Mouse (Mus musculus): ENCODE measurements around the gene Pigm. TPM values are rescaled to one million over a fixed set of nuclear protein-coding genes. Genes with fewer than 3 reads are reported as not detected.

Gene Pigm
- polyA plus RNA-seq, 1 experiment = 19.9 TPM

DNA sequence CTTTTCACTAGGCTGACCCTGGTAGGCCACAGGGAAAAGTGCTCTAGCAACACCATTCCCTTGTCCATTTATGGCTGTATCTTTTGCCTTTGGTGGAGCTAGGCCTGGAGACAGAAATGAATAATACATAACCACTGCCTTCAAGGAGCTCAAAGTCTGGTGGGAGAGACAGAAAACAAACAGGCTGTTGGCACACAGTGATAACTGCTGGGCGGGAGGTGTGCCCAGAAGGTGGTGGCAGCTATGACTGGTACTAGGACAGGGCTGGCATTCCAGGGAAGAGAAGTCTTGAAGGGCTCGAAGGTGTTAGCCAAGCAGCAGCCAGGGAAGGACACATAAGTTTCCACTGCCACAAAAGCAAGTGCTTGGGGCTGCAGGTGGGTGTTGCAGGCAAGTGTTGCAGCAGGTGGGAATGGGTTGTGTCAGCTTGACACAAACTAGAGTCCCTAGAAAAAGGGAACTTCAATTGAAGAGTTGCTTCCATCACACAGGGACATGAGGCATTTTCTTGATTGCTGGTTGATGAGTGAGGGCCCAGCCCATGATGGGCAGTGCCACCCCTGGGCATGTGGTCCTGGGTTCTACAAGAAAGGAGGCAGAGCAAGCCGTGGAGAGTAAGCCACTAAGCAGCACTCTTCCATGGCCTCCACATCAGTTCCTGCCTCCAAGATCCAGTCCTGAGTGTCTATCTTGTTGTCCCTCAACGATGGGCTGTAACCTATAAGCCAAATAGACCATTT is 37.3 kb downstream of the Pigm start:
- H3K36me3 ChIP-seq (ENCODE audit: control insufficient read depth, insufficient read depth, low read length, poor library complexity, severe bottlenecking) = no peaks in the 10 kb centered on the region
- no peak for TF ChIP-seq POLR2A (IDR thresholded peaks at IDR 0.05; ENCODE audit: insufficient read depth, low read length)
- TF ChIP-seq CTCF (IDR thresholded peaks at IDR 0.05; ENCODE audit: low read depth, low read length) = no peak
- no peak for TF ChIP-seq EP300 (IDR thresholded peaks at IDR 0.05; ENCODE audit: insufficient read depth, low read depth, low read length)
- no peak overlapping the region for H3K4me3 ChIP-seq (ENCODE audit: low read depth, low read length)
- peaks cover 5% of the 10 kb centered on the region for H3K4me1 ChIP-seq (ENCODE audit: control insufficient read depth, insufficient read depth, low read length)
- no peaks in the 10 kb centered on the region for H3K9me3 ChIP-seq (replicated peaks; ENCODE audit: control insufficient read depth, insufficient read depth, low read length, poor library complexity, severe bottlenecking)
- no peak overlapping the region for H3K27ac ChIP-seq (ENCODE audit: insufficient read depth, low read length)
- H3K9ac ChIP-seq (ENCODE audit: low read depth, poor library complexity, severe bottlenecking) = no peak overlapping the region
- H3K27me3 ChIP-seq (ENCODE audit: control insufficient read depth, insufficient read depth, low read length, poor library complexity, severe bottlenecking) = no peaks in the 10 kb centered on the region

DNA sequence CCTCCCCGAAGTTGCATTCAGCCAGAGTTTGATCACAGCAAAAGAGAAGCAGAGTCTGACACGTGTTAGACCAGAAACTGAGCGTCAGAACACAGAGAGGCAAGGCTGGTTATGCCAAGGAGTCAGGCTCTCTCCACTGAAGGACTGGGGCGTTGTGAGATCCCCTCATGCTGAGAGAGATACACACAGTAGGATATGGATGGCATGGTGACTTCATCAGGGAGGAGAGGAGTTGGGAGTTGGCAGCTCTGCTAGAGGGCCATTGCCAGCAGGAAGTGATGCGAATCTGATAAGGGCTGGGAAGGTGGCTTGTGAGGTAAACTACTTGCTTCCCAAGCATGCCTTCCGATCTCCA is 37.9 kb downstream of the Pigm start:
- no peak overlapping the region for H3K27ac ChIP-seq (ENCODE audit: insufficient read depth, low read length)

DNA sequence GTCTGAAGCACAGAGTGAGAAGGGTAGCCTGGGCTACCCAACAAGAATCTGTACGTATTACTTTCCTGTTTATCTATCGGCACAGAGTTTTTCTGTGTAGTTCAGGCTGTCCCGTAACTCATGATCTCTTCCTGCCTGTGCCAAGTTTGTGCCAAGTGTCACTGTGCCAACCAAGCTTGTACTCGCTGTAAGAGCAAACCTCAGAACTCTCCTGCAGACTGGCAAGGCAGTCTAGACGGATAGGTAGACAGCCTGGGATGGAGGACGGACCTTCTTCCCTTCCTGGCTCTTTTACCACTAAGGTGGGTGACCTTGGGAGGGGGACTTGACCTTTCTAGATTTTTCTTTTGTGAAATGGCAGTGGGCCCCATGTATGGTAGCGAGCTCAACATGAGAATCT is 38.7 kb downstream of the Pigm start:
- Histone ChIP-seq H3K27ac (ENCODE audit: insufficient read depth, low read length) (no peak overlapping the region), H3K36me3 (ENCODE audit: control insufficient read depth, insufficient read depth, low read length, poor library complexity, severe bottlenecking) (no peaks in the 10 kb centered on the region)

More for the DNA sequence above, 37.9 kb downstream of the Pigm start:
- Histone ChIP-seq H3K9me3 (replicated peaks; ENCODE audit: control insufficient read depth, insufficient read depth, low read length, poor library complexity, severe bottlenecking) (no peaks in the 10 kb centered on the region), H3K36me3 (ENCODE audit: control insufficient read depth, insufficient read depth, low read length, poor library complexity, severe bottlenecking) (no peaks in the 10 kb centered on the region), H3K9ac (ENCODE audit: low read depth, poor library complexity, severe bottlenecking) (no peak overlapping the region), H3K27me3 (ENCODE audit: control insufficient read depth, insufficient read depth, low read length, poor library complexity, severe bottlenecking) (no peaks in the 10 kb centered on the region), H3K4me3 (ENCODE audit: low read depth, low read length) (no peak overlapping the region), H3K4me1 (ENCODE audit: control insufficient read depth, insufficient read depth, low read length) (peaks cover 6% of the 10 kb centered on the region)
- TF ChIP-seq CTCF (IDR thresholded peaks at IDR 0.05; ENCODE audit: low read depth, low read length) (no peak), POLR2A (IDR thresholded peaks at IDR 0.05; ENCODE audit: insufficient read depth, low read length) (no peak), EP300 (IDR thresholded peaks at IDR 0.05; ENCODE audit: insufficient read depth, low read depth, low read length) (no peak)

DNA sequence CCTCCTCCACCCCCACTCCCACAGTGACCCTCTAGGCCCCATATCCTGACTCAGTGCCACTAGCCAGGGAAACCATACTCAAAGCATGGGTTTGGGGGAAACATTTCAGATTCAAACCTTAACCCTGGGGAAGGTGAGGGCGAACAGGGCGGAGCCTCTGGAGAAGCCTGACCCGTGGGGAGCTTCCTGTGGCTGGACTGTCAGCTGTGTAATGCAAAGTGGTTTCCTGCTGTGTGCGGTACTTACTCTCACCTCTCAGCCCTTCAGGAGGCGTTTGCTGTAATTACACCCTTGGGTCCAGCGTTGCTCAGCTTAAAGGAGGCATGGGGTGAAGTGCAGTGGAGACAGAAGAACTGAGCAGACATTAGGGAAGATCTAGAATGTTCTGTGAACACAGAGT is 41.8 kb downstream of the Pigm start:
- Histone ChIP-seq H3K36me3 (ENCODE audit: control insufficient read depth, insufficient read depth, low read length, poor library complexity, severe bottlenecking) (no peaks in the 10 kb centered on the region), H3K9ac (ENCODE audit: low read depth, poor library complexity, severe bottlenecking) (no peak overlapping the region), H3K4me1 (ENCODE audit: control insufficient read depth, insufficient read depth, low read length) (peaks cover 6% of the 10 kb centered on the region), H3K27ac (ENCODE audit: insufficient read depth, low read length) (no peak overlapping the region), H3K27me3 (ENCODE audit: control insufficient read depth, insufficient read depth, low read length, poor library complexity, severe bottlenecking) (no peaks in the 10 kb centered on the region), H3K9me3 (replicated peaks; ENCODE audit: control insufficient read depth, insufficient read depth, low read length, poor library complexity, severe bottlenecking) (no peaks in the 10 kb centered on the region), H3K4me3 (ENCODE audit: low read depth, low read length) (no peak overlapping the region)
- TF ChIP-seq POLR2A (IDR thresholded peaks at IDR 0.05; ENCODE audit: insufficient read depth, low read length) = no peak
- TF ChIP-seq CTCF (IDR thresholded peaks at IDR 0.05; ENCODE audit: low read depth, low read length) = no peak
- TF ChIP-seq EP300 (IDR thresholded peaks at IDR 0.05; ENCODE audit: insufficient read depth, low read depth, low read length) = peak; percentile 94

More for the DNA sequence above, 38.7 kb downstream of the Pigm start:
- TF ChIP-seq CTCF (IDR thresholded peaks at IDR 0.05; ENCODE audit: low read depth, low read length) = no peak
- no peak for TF ChIP-seq POLR2A (IDR thresholded peaks at IDR 0.05; ENCODE audit: insufficient read depth, low read length)
- TF ChIP-seq EP300 (IDR thresholded peaks at IDR 0.05; ENCODE audit: insufficient read depth, low read depth, low read length) = no peak
- Histone ChIP-seq H3K9ac (ENCODE audit: low read depth, poor library complexity, severe bottlenecking) (no peak overlapping the region), H3K27me3 (ENCODE audit: control insufficient read depth, insufficient read depth, low read length, poor library complexity, severe bottlenecking) (no peaks in the 10 kb centered on the region), H3K9me3 (replicated peaks; ENCODE audit: control insufficient read depth, insufficient read depth, low read length, poor library complexity, severe bottlenecking) (no peaks in the 10 kb centered on the region), H3K4me1 (ENCODE audit: control insufficient read depth, insufficient read depth, low read length) (peaks cover 6% of the 10 kb centered on the region), H3K4me3 (ENCODE audit: low read depth, low read length) (no peak overlapping the region)

DNA sequence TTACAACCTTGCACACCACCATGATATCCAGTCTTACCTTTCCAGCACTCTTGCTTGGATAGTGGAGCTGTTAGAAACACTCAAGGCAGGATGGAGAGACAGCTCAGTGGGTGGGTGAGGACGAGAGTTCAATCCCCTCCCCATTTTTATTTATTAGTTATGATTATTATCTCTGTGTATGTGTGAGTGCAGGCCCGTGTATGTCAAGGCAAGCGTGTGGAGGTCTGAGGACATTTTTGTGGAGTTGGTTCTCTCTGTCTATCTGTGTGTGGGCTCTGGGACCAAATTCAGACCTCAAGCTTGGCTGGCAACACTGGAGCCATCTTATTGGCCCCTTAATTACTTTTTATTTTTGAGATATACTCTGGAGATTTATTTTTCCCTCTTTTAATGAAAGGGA is 42.3 kb downstream of the Pigm start:
- Histone ChIP-seq H3K27me3 (ENCODE audit: control insufficient read depth, insufficient read depth, low read length, poor library complexity, severe bottlenecking) (no peaks in the 10 kb centered on the region), H3K4me3 (ENCODE audit: low read depth, low read length) (no peak overlapping the region)
- TF ChIP-seq CTCF (IDR thresholded peaks at IDR 0.05; ENCODE audit: low read depth, low read length) = no peak
- no peak for TF ChIP-seq POLR2A (IDR thresholded peaks at IDR 0.05; ENCODE audit: insufficient read depth, low read length)
- TF ChIP-seq EP300 (IDR thresholded peaks at IDR 0.05; ENCODE audit: insufficient read depth, low read depth, low read length) = no peak

DNA sequence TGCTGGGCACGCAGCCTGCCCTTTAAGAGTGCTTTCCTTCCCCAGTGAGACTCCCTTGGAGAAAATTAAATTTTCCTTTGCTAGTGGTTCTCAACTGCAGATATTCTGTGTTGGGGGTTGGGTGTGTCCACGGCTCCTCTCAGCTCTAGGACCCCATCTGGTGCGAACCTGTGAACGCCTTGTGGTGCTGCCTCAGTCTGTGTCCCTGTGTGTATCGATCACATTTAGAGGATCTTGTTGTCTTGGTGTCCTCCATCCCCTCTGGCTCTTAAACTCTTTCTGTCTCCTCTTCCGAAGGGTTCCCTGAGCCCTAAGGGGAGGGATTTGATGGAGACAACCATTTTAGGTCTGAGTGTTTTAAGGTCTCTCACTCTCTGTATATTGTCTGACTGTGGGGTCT is 43.8 kb downstream of the Pigm start:
- H3K4me3 ChIP-seq (ENCODE audit: low read depth, low read length) = no peak overlapping the region
- H3K27me3 ChIP-seq (ENCODE audit: control insufficient read depth, insufficient read depth, low read length, poor library complexity, severe bottlenecking) = no peaks in the 10 kb centered on the region
- H3K36me3 ChIP-seq (ENCODE audit: control insufficient read depth, insufficient read depth, low read length, poor library complexity, severe bottlenecking) = no peaks in the 10 kb centered on the region
- peaks cover 6% of the 10 kb centered on the region for H3K4me1 ChIP-seq (ENCODE audit: control insufficient read depth, insufficient read depth, low read length)
- no peak overlapping the region for H3K27ac ChIP-seq (ENCODE audit: insufficient read depth, low read length)
- no peak overlapping the region for H3K9ac ChIP-seq (ENCODE audit: low read depth, poor library complexity, severe bottlenecking)
- no peaks in the 10 kb centered on the region for H3K9me3 ChIP-seq (replicated peaks; ENCODE audit: control insufficient read depth, insufficient read depth, low read length, poor library complexity, severe bottlenecking)
- TF ChIP-seq POLR2A (IDR thresholded peaks at IDR 0.05; ENCODE audit: insufficient read depth, low read length) (no peak), EP300 (IDR thresholded peaks at IDR 0.05; ENCODE audit: insufficient read depth, low read depth, low read length) (no peak), CTCF (IDR thresholded peaks at IDR 0.05; ENCODE audit: low read depth, low read length) (no peak)

More for the DNA sequence above, 42.3 kb downstream of the Pigm start:
- Histone ChIP-seq H3K27ac (ENCODE audit: insufficient read depth, low read length) (no peak overlapping the region), H3K9ac (ENCODE audit: low read depth, poor library complexity, severe bottlenecking) (no peak overlapping the region), H3K9me3 (replicated peaks; ENCODE audit: control insufficient read depth, insufficient read depth, low read length, poor library complexity, severe bottlenecking) (no peaks in the 10 kb centered on the region), H3K4me1 (ENCODE audit: control insufficient read depth, insufficient read depth, low read length) (peaks cover 6% of the 10 kb centered on the region), H3K36me3 (ENCODE audit: control insufficient read depth, insufficient read depth, low read length, poor library complexity, severe bottlenecking) (no peaks in the 10 kb centered on the region)

All from ES-Bruce4 (cell line).